Mouse (Mus musculus) activated CD4-positive, CD25-positive, alpha-beta regulatory T cell, adult 4 months (primary cell): ENCODE data around the gene 2510009E07Rik. TPM values are rescaled to one million over a fixed set of nuclear protein-coding genes. Genes with fewer than 3 reads are reported as not detected.

ENCODE experiments used
- ATAC-seq: one replicate; pipeline ENCODE4 v1.8.0; 2017
- polyA plus RNA-seq, 2 experiments: library from polyadenylated mRNA; unstranded; fragments of 100-300 nt; shearing (Covaris generic); gene quantifications; one replicate each; pipeline ENCODE4 v1.2.1; 2017

2510009E07Rik gene
- polyA plus RNA-seq, result 1 to 10 TPM; 1.5 to 2.4 TPM

GRCm38 (mm10) chr16:21694463-21695241, at the start of gene 2510009E07Rik:
TSS of gene 2510009E07Rik (minus strand) at chr16:21694665.
- ATAC-seq, result peak; percentile 63

- ATAC-seq, result no peak
Observed at GRCm38 (mm10) chr16:21743401-21743800, 48.9 kb upstream of the 2510009E07Rik start.

GRCm38 (mm10) chr16:21742898-21743297, 48.4 kb upstream of the 2510009E07Rik start:
- ATAC-seq, result no peak

- ATAC-seq, result no peak
Observed at GRCm38 (mm10) chr16:21742191-21742870, 47.9 kb upstream of the 2510009E07Rik start.

- no peak for ATAC-seq
Observed at GRCm38 (mm10) chr16:21741542-21741941, 47.1 kb upstream of the 2510009E07Rik start.

GRCm38 (mm10) chr16:21735638-21736037, 41.2 kb upstream of the 2510009E07Rik start:
- ATAC-seq, result no peak

- ATAC-seq, result peak; percentile 84
Observed at GRCm38 (mm10) chr16:21727897-21728364, 33.5 kb upstream of the 2510009E07Rik start.

GRCm38 (mm10) chr16:21727421-21727820, 33.0 kb upstream of the 2510009E07Rik start:
- no peak for ATAC-seq

GRCm38 (mm10) chr16:21724261-21724660, 29.8 kb upstream of the 2510009E07Rik start:
- no peak for ATAC-seq

GRCm38 (mm10) chr16:21719770-21720169, 25.3 kb upstream of the 2510009E07Rik start:
- no peak for ATAC-seq

GRCm38 (mm10) chr16:21714516-21714915, 20.1 kb upstream of the 2510009E07Rik start:
- no peak for ATAC-seq

GRCm38 (mm10) chr16:21710321-21710720, 15.9 kb upstream of the 2510009E07Rik start:
- ATAC-seq, result no peak

GRCm38 (mm10) chr16:21704691-21705090, 10.2 kb upstream of the 2510009E07Rik start:
- ATAC-seq, result no peak

GRCm38 (mm10) chr16:21702314-21702690, 7.8 kb upstream of the 2510009E07Rik start:
- ATAC-seq, result no peak

- no peak for ATAC-seq
Observed at GRCm38 (mm10) chr16:21701611-21702313, 7.3 kb upstream of the 2510009E07Rik start.

GRCm38 (mm10) chr16:21698136-21698535, 3.7 kb upstream of the 2510009E07Rik start:
- ATAC-seq, result no peak

- no peak for ATAC-seq
Observed at GRCm38 (mm10) chr16:21696946-21697345, 2.5 kb upstream of the 2510009E07Rik start.

GRCm38 (mm10) chr16:21695242-21695578, 745 bp upstream of the 2510009E07Rik start:
- no peak for ATAC-seq

- ATAC-seq, result peak; percentile 24
Observed at GRCm38 (mm10) chr16:21693981-21694462, 443 bp downstream of the 2510009E07Rik start.

- ATAC-seq, result peak; percentile 34
Observed at GRCm38 (mm10) chr16:21690216-21690755, 4.2 kb downstream of the 2510009E07Rik start.

- peak; percentile 67 for ATAC-seq
Observed at GRCm38 (mm10) chr16:21689141-21689540, 5.3 kb downstream of the 2510009E07Rik start.

GRCm38 (mm10) chr16:21687406-21687805, 7.1 kb downstream of the 2510009E07Rik start:
- ATAC-seq, result no peak

- no peak for ATAC-seq
Observed at GRCm38 (mm10) chr16:21676791-21677190, 17.7 kb downstream of the 2510009E07Rik start.
